Mouse (Mus musculus): ENCODE data around the gene Bach2.
A peak's percentile ranks its signal among the peaks of the same experiment; 100 is the strongest.

The Bach2 gene

DNA sequence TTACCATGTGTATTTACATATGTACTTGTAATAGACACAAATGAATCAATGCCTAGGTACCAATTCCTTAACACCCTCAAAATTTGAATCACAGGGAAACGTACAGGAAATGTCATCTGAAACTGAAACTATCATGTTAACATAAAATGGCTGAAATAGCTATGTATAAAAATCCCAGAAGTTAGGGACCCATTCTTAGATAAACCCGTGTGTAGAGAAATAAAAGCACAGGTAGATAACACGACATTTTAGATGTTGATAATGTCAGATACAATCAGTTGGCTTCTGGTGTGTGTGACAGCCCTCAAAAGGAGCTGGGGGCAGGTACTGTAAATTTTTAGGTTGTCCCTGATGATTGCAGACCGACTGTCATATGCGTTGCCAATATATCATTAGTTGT lies 96.2 kb downstream of the Bach2 start:
- no peak for DNase-seq

GRCm38 (mm10) chr4:32335659-32336058 lies 97.1 kb downstream of the Bach2 start:
- peak; percentile 22 for DNase-seq

GRCm38 (mm10) chr4:32336642-32337041 lies 98.0 kb downstream of the Bach2 start:
- no peak for DNase-seq

- no peak for DNase-seq
Observed at GRCm38 (mm10) chr4:32337638-32338037, 99.0 kb downstream of the Bach2 start.

- no peak for DNase-seq
Observed at GRCm38 (mm10) chr4:32338451-32338850, 99.8 kb downstream of the Bach2 start.

GRCm38 (mm10) chr4:32340844-32341243 lies 102.2 kb downstream of the Bach2 start:
- DNase-seq = no peak

GRCm38 (mm10) chr4:32342269-32342668 lies 103.7 kb downstream of the Bach2 start:
- peak; percentile 47 for DNase-seq

DNA sequence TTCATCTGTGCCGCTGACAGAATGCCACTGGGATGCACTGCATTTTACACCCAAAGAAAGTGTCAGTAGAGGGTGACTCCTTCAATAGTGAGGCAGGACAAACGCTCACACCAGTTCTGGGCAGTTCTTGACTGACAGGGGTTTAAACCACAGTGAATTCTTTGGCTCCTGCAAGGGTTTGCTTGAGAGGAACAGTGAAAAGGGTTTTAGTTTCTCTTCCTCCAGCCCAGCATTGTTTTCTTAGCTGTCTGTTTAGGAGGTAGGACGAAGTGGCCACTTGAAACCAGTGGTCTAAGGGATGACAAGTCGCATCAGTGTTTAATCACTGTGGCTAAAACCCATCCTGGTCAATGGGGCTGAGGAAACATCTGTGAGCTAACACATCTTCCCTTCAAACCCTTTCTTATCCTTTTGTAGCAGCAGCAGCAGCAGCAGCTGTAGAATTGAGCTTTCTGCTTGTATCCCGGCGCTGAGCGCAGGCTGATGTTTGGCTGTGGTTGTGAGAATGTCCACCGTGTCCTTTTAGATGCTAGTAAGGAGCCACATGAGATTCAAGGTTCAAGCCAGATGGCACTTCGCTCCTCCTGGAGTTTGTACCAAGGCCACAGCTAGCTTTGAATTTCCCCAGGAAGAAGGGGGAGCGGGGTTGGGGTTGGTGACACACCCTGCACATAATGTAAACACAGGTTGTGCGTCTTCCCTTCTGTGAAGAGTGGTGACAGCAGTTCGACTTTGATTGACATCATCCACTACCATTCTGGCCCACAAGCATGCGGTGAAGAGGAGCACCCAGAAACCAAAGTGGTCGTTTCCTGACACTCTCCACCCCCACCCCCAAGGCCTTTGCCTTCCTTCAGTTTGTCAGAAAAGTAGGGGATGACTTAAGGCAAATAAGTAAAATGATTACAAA lies 104.9 kb downstream of the Bach2 start:
- DNase-seq = peak; percentile 51

- no peak for DNase-seq
Observed at GRCm38 (mm10) chr4:32344276-32344675, 105.7 kb downstream of the Bach2 start.

- DNase-seq = no peak
Observed at GRCm38 (mm10) chr4:32347202-32347601, 108.6 kb downstream of the Bach2 start.

DNA sequence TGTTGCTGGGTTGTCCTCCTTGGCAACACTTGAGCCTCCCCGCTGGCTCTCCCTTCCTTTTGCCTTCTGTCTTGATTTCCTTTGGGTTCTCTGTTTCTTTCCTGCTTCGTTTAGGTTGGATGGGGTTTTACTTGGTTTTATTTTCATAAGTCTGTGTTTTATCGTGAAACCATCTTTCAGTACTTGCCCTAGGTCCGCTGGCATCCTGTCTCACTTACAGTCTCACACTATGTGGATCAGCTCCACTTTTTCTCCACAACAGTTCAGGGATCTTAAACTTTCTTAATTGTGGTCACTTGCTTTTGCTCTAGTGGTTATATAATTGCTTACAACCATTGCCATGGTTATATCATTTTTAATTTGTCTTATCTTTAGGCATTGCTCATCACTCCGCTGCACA lies 109.1 kb downstream of the Bach2 start:
- no peak for DNase-seq

- no peak for DNase-seq
Observed at GRCm38 (mm10) chr4:32349361-32349760, 110.8 kb downstream of the Bach2 start.

- DNase-seq = no peak
Observed at GRCm38 (mm10) chr4:32351236-32351635, 112.6 kb downstream of the Bach2 start.

- DNase-seq = no peak
Observed at GRCm38 (mm10) chr4:32351661-32352246, 113.2 kb downstream of the Bach2 start.

DNA sequence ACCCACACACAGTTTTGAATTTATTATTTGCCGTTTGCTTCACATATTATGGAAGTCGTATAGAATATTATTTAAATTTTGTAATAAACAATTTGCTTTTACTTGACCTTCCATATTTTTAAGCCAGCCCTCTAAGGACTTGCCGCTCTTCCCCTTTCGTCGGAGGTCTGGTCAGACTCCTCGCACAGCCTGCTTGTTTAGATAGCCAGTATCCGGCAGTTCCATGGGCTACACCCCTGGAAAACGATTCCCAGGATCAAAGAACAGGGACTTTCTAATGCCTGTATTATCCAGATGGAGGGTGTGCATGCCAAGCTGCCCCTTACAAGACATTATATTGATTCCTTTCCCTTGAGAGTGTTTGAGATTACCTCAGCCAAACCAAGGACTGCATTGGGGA lies 113.8 kb downstream of the Bach2 start:
- DNase-seq = no peak

DNA sequence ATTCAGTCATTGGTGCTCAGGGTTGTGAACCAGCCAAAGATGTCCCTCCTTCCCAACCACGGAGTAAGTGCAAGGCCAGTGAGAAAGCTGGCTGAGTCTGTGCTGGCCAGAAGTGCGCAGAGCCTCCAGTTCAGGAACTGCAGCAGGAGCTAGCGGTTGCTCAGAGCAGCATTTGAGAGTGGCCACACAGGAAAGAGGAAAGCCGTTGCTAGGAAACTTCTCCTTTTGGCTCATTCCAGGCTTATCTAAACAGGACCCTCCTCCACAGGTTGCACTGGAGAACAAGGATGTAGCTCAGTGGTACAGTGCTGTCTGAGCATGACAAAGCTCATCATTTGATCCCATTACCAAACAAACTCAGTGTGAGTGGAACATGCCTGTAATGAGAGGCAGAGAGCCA lies 114.2 kb downstream of the Bach2 start:
- no peak for DNase-seq

DNA sequence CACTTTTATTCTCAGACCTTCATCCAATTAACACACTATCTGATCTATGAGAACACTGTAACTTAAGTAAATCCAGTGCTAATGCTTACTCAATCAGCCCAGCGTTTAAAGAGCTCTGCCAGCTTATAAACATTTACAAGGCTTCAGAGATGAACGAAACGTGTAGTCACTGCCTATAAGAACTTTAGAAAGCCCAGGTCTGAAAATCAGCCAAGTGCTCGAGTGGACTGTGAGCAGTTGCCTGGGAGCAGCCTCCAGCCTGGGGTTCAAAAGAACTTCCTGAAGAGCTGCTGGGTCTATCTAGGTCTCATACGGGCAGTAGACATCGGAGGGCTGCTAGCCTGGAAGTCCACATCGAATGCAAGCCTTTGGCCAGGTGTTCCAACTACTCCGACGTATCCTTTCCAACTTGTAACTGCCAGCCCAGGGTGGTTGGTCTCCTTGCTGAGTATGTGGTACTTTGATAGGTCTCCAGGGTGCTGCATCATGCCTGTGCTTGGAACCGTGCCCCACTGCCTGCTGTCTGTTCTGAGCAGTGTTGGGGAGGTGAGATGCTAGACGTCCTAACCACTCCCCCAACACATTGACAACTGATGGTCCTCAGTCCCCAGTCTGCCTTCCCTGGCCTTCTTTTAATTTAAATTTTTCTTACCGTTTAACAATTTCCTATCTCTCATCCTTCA lies 117.5 kb downstream of the Bach2 start:
- no peak for DNase-seq

DNA sequence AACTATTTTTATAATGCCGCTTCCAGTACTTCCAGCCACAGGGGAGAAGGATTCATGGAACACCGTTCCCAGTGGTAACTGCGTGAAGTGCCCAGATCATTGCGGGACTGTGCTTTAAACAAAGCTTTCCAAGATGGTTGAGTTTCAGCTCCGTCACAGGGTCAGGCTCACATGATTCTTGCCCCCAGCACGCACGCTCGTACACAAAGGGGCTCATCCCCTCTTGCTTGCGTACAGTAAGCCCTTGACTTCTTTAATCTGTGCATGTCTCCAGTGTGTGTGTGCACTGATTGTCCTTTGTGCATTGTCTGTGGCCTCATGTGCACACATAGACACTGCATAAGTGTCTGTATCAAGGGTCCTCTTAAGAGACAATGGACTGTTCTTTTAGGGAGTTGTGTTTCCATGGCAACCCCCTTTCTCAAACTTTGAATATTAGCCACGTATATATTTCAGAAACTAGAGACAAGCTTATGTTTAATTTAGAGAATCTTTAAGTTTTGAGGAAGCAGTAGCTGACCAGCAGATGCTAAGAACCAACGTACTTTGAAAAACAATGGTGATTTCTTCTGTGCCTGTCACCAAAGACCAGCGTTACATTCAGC lies 119.5 kb downstream of the Bach2 start:
- no peak for DNase-seq

- no peak for DNase-seq
Observed at GRCm38 (mm10) chr4:32358602-32359464, 120.2 kb downstream of the Bach2 start.

DNA sequence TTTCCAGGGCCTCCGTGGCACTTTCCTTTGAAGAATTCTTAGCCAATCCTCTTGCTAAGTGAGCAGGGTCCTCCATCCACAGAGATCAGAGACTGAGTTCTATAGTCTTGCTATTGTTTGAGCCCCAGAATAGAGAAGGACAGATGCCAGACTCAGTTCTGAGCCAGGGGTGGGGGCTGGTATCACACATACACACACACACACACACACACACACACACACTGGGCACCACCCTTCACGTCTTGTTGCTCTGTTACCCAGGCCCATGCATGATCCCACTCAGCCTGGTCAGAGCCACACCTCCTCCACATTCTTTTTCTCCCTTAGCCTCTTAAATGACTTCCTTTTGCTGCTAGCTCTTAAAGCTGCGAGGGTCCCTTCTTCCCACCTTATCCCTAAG lies 121.0 kb downstream of the Bach2 start:
- no peak for DNase-seq

DNA sequence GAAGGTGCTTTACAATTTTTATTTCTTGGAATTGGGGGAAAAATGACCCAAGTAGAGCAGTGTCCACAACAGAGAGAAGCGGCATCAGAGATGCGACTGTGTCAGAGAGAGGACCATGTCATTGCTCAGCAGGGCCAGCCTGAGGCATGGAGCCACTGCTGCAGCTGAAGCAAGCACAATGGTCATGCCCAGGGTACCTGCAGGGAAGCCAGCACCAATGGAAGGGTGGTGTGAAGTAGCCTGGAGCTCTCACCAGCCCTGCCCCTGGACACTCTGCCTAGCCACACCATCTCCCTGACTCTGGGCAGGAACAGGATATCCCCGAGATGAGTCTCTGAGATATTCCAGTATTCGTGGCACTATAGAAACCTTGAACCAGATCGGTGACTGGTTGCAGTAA lies 121.9 kb downstream of the Bach2 start:
- no peak for DNase-seq

- DNase-seq = peak; percentile 62
Observed at GRCm38 (mm10) chr4:32363488-32363984, 124.9 kb downstream of the Bach2 start.
